In the genomic region with DNA sequence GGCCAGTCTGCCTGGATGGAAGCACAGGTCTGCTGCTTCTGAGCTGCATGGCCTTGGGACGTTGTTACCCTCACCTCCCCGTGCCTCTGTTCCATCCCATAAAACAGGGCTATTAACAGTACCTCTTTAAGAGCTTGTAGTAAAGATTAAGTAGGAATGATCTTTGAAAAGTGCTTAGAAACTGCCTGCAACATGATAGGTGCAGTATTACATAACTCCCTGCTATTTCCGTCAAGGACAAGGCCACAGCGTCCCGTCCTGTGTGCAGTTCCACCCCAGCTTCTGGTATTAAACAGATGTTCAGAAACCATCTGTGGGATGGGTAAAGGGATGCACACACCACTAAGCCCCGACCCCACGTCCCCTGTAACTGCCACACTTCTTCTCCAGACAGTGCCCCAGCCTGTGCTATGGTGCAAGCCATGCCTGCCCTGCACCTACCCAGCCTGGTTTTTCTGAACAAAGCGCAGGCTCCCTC, we compare ENCODE assay signal across 10 mouse cellular contexts.
DNase-seq lines count a peak whose midpoint lies in the region; ATAC-seq and TF ChIP-seq lines count a peak whose summit lies in the region.
"Had no signal": no experiment of that assay in that cellular context is flagged by ENCODE, and none has a peak within 500 bp of the region (broad histone marks: within the 10 kb centered on the region; RNA-seq: fewer than 3 reads in every experiment).

No protein-coding gene starts in this region.

- ATAC-seq in midbrain, embryonic 12.5 days (ENCODE audit: low FRiP score, low read depth), result 0 out of 2 replicates have a peak, but pooled peaks have one; percentile 23
- no peak for ATAC-seq in midbrain, embryonic 11.5 days (ENCODE audit: low FRiP score)
- ATAC-seq in heart, postnatal 0 days (ENCODE audit: insufficient read depth, low read depth), result peak; percentile 68
- no peak for ATAC-seq in forebrain, embryonic 13.5 days

- no peak overlapping the region for H3K27ac ChIP-seq in midbrain, embryonic 12.5 days (replicated peaks)
- H3K27ac ChIP-seq in midbrain, embryonic 11.5 days (ENCODE audit: low read depth, low read length), result no peak overlapping the region
- H3K27ac ChIP-seq in heart, postnatal 0 days (ENCODE audit: low read depth), result peak overlapping the region; percentile 73
- H3K27ac ChIP-seq in forebrain, embryonic 13.5 days, result no peak overlapping the region
- H3K27ac ChIP-seq: hindbrain, embryonic 12.5 days had no signal

- no peak for TF ChIP-seq CTCF in heart, postnatal 0 days (IDR thresholded peaks at IDR 0.05; ENCODE audit: low read depth)

- H3K4me1 ChIP-seq in midbrain, embryonic 12.5 days, result no peaks in the 10 kb centered on the region
- H3K4me1 ChIP-seq in midbrain, embryonic 11.5 days (ENCODE audit: control insufficient read depth, insufficient read depth, low read length), result no peaks in the 10 kb centered on the region
- H3K4me1 ChIP-seq in heart, postnatal 0 days (ENCODE audit: control insufficient read depth, insufficient read depth), result peaks cover 74% of the 10 kb centered on the region
- no peaks in the 10 kb centered on the region for H3K4me1 ChIP-seq in forebrain, embryonic 13.5 days

- WGBS in midbrain, embryonic 12.5 days, result 81% methylated on average over 8 of the region's 8 CpGs
- WGBS in midbrain, embryonic 11.5 days, result 85% methylated on average over 8 of the region's 8 CpGs
- WGBS in heart, postnatal 0 days, result 20% methylated on average over 8 of the region's 8 CpGs
- WGBS in forebrain, embryonic 13.5 days, result 88% methylated on average over 8 of the region's 8 CpGs

- H3K4me3 ChIP-seq in midbrain, embryonic 12.5 days, result no peak overlapping the region
- H3K4me3 ChIP-seq in midbrain, embryonic 11.5 days (ENCODE audit: low read depth, low read length), result no peak overlapping the region
- H3K4me3 ChIP-seq in heart, postnatal 0 days (ENCODE audit: low read depth, low read length), result no peak overlapping the region
- H3K4me3 ChIP-seq in forebrain, embryonic 13.5 days, result no peak overlapping the region
- H3K4me3 ChIP-seq: hindbrain, embryonic 12.5 days had no signal

- 0 out of 2 replicates have a peak, but pooled peaks cover 10% of the 10 kb centered on the region for H3K27me3 ChIP-seq in midbrain, embryonic 12.5 days
- no peaks in the 10 kb centered on the region for H3K27me3 ChIP-seq in midbrain, embryonic 11.5 days (ENCODE audit: control insufficient read depth, insufficient read depth, low read length)
- H3K27me3 ChIP-seq in heart, postnatal 0 days (ENCODE audit: control insufficient read depth, insufficient read depth, low read length), result no peaks in the 10 kb centered on the region
- no peaks in the 10 kb centered on the region for H3K27me3 ChIP-seq in forebrain, embryonic 13.5 days
- H3K27me3 ChIP-seq: hindbrain, embryonic 12.5 days had no signal

- no peak; the same call in 1 of the 2 replicates for TF ChIP-seq EP300 in heart, postnatal 0 days (IDR thresholded peaks at IDR 0.05; ENCODE audit: low read depth)

- H3K9ac ChIP-seq in midbrain, embryonic 12.5 days (replicated peaks), result no peak overlapping the region
- H3K9ac ChIP-seq in midbrain, embryonic 11.5 days (ENCODE audit: low read length), result no peak overlapping the region
- H3K9ac ChIP-seq in heart, postnatal 0 days (replicated peaks; ENCODE audit: low read depth, low read length), result no peak overlapping the region
- no peak overlapping the region for H3K9ac ChIP-seq in forebrain, embryonic 13.5 days
- H3K9ac ChIP-seq: hindbrain, embryonic 12.5 days had no signal

- peak; percentile 70 for DNase-seq in gastrocnemius, adult 18-20 months (ENCODE audit: low spot score)
- no peak for DNase-seq in gastrocnemius, postnatal 4 days (ENCODE audit: low spot score in 2 of 2)
- no peak for DNase-seq in midbrain, embryonic 11.5 days (ENCODE audit: low spot score, missing footprints)
- peak; percentile 74 for DNase-seq in heart, postnatal 0 days (ENCODE audit: low spot score)
- DNase-seq in skeletal muscle tissue, adult 2 months (ENCODE audit: low read depth, low spot score), result peak; percentile 90
- DNase-seq in frontal cortex, postnatal 36 days (ENCODE audit: low spot score in 2 of 2), result no peak
- DNase-seq: left cerebral cortex, postnatal 4 days had no signal

- no peaks in the 10 kb centered on the region for H3K9me3 ChIP-seq in midbrain, embryonic 12.5 days
- H3K9me3 ChIP-seq in midbrain, embryonic 11.5 days (ENCODE audit: control insufficient read depth, low read length), result no peaks in the 10 kb centered on the region
- H3K9me3 ChIP-seq in heart, postnatal 0 days (replicated peaks; ENCODE audit: control insufficient read depth, low read length), result no peaks in the 10 kb centered on the region
- H3K9me3 ChIP-seq in forebrain, embryonic 13.5 days (replicated peaks), result no peaks in the 10 kb centered on the region
- H3K9me3 ChIP-seq: hindbrain, embryonic 12.5 days had no signal

- H3K36me3 ChIP-seq in midbrain, embryonic 12.5 days, result no peaks in the 10 kb centered on the region
- no peaks in the 10 kb centered on the region for H3K36me3 ChIP-seq in midbrain, embryonic 11.5 days (ENCODE audit: control insufficient read depth, insufficient read depth, low read length)
- no peaks in the 10 kb centered on the region for H3K36me3 ChIP-seq in heart, postnatal 0 days (replicated peaks; ENCODE audit: control insufficient read depth, insufficient read depth, low read length)
- H3K36me3 ChIP-seq in forebrain, embryonic 13.5 days (ENCODE audit: poor library complexity, severe bottlenecking), result no peaks in the 10 kb centered on the region
- H3K36me3 ChIP-seq: hindbrain, embryonic 12.5 days had no signal

- H3K4me2 ChIP-seq in midbrain, embryonic 12.5 days (replicated peaks), result no peak overlapping the region
- H3K4me2 ChIP-seq in midbrain, embryonic 11.5 days, result no peak overlapping the region
- no peak overlapping the region for H3K4me2 ChIP-seq in heart, postnatal 0 days (ENCODE audit: low read depth, low read length)
- no peak overlapping the region for H3K4me2 ChIP-seq in forebrain, embryonic 13.5 days
- H3K4me2 ChIP-seq: hindbrain, embryonic 12.5 days had no signal

Comparison
In these comparisons a context has a peak if more than half of its experiments do, and no peak if none do; other contexts are left out.
1. DNase-seq: peak in gastrocnemius, adult 18-20 months (single experiment), heart, postnatal 0 days (single experiment) and skeletal muscle tissue, adult 2 months (single experiment); none in gastrocnemius, postnatal 4 days (0 of 2), midbrain, embryonic 11.5 days (single experiment) and frontal cortex, postnatal 36 days (0 of 2).
2. ATAC-seq: peak in midbrain, embryonic 12.5 days (single experiment) and heart, postnatal 0 days (single experiment); none in midbrain, embryonic 11.5 days (single experiment) and forebrain, embryonic 13.5 days (single experiment).